Mouse (Mus musculus) right cerebral cortex, postnatal 10 days (tissue): ENCODE measurements around the gene Svop.

ENCODE experiments used
- DNase-seq, 2 experiments: peaks; one replicate each; pipeline ENCODE4 v3.0.0; 2021; ENCODE audit warnings: low spot score in 2 of 2

The Svop gene

GRCm38 (mm10) chr5:114091057-114091807 is at the start of gene Svop:
Gene Svop, minus strand, starts transcription at chr5:114091570.
- DNase-seq: peak; percentile 87

- peak; percentile 92 to 94 for DNase-seq
Measured at GRCm38 (mm10) chr5:114139175-114139574, 47.8 kb upstream of the Svop start.

GRCm38 (mm10) chr5:114138277-114139164 is 47.2 kb upstream of the Svop start:
- DNase-seq: no peak

- no peak for DNase-seq
Measured at GRCm38 (mm10) chr5:114137481-114138276, 46.3 kb upstream of the Svop start.

- no peak for DNase-seq
Measured at GRCm38 (mm10) chr5:114135516-114135915, 44.1 kb upstream of the Svop start.

- peak in 1 of 2 experiments; percentile 65 for DNase-seq
Measured at GRCm38 (mm10) chr5:114134091-114134534, 42.7 kb upstream of the Svop start.

- DNase-seq: no peak
Measured at GRCm38 (mm10) chr5:114132841-114133240, 41.5 kb upstream of the Svop start.

GRCm38 (mm10) chr5:114131521-114131840 is 40.1 kb upstream of the Svop start:
- no peak for DNase-seq

- DNase-seq: peak; percentile 96 to 97
Measured at GRCm38 (mm10) chr5:114130698-114131520, 39.5 kb upstream of the Svop start.

GRCm38 (mm10) chr5:114130211-114130605 is 38.8 kb upstream of the Svop start, which contains the start of gene Ung:
Gene Ung, plus strand, starts transcription at chr5:114130386.
- DNase-seq: peak in 1 of 2 experiments; percentile 61

GRCm38 (mm10) chr5:114129550-114130210 is 38.3 kb upstream of the Svop start:
- no peak for DNase-seq

GRCm38 (mm10) chr5:114127374-114128349 is 36.3 kb upstream of the Svop start, which contains the start of gene Alkbh2:
Gene Alkbh2, minus strand, starts transcription at chr5:114128218.
- peak; percentile 67 to 82 for DNase-seq

GRCm38 (mm10) chr5:114126499-114127244 is 35.3 kb upstream of the Svop start:
- DNase-seq: no peak

GRCm38 (mm10) chr5:114126008-114126407 is 34.6 kb upstream of the Svop start:
- no peak for DNase-seq

GRCm38 (mm10) chr5:114119806-114120205 is 28.4 kb upstream of the Svop start:
- DNase-seq: no peak

GRCm38 (mm10) chr5:114116586-114116985 is 25.2 kb upstream of the Svop start:
- DNase-seq: no peak

GRCm38 (mm10) chr5:114115030-114115429 is 23.7 kb upstream of the Svop start:
- no peak for DNase-seq

GRCm38 (mm10) chr5:114113334-114113733 is 22.0 kb upstream of the Svop start:
- no peak for DNase-seq
